Mouse (Mus musculus) lung, postnatal 0 days (tissue): ENCODE data around the gene Dgkz. TPM values are rescaled to one million over a fixed set of nuclear protein-coding genes. Genes with fewer than 3 reads are reported as not detected.

Experiments
- ATAC-seq: fragments of 200-750 bp; cut with Nextera tagmentation; 2 replicates; pipeline ENCODE4 v1.8.0; 2017; ENCODE audit warnings: moderate library complexity
- DNase-seq: peaks from one replicate; pipeline ENCODE4 v3.0.0-alpha.2; 2016; ENCODE audit warnings: low spot score
- H3K27ac ChIP-seq: fragments of 300-500 bp; sonication (generic); 2 replicates; pipeline ENCODE4 v1.5.1; 2014; ENCODE audit warnings: antibody characterized with exemption, mild to moderate bottlenecking, low read length, mixed read lengths
- H3K27me3 ChIP-seq: fragments of 300-500 bp; sonication (generic); replicated peaks from 2 replicates; pipeline ENCODE4 v1.6.1; 2014; ENCODE audit warnings: low read length, mixed read lengths; ENCODE audit not compliant: insufficient read depth
- H3K36me3 ChIP-seq: fragments of 300-500 bp; sonication (generic); 2 replicates; pipeline ENCODE4 v1.6.1; 2014; ENCODE audit warnings: low read length, mixed read lengths; ENCODE audit not compliant: insufficient read depth
- H3K4me1 ChIP-seq: fragments of 300-500 bp; sonication (generic); 2 replicates; pipeline ENCODE4 v1.6.1; 2014; ENCODE audit warnings: antibody characterized with exemption, low read depth, low read length, mixed read lengths; ENCODE audit not compliant: insufficient read depth
- H3K4me2 ChIP-seq: fragments of 300-500 bp; sonication (generic); replicated peaks from 2 replicates; pipeline ENCODE4 v1.6.1; 2014; ENCODE audit warnings: low read depth, mild to moderate bottlenecking, low read length, moderate library complexity, mixed read lengths
- H3K4me3 ChIP-seq: fragments of 300-500 bp; sonication (generic); 2 replicates; pipeline ENCODE4 v1.5.1; 2014; ENCODE audit warnings: low read depth, low read length
- H3K9ac ChIP-seq: fragments of 300-500 bp; sonication (generic); replicated peaks from 2 replicates; pipeline ENCODE4 v1.6.1; 2014; ENCODE audit warnings: low read depth, mild to moderate bottlenecking
- H3K9me3 ChIP-seq: fragments of 300-500 bp; sonication (generic); 2 replicates; pipeline ENCODE4 v1.6.1; 2016; ENCODE audit warnings: low read length, mixed read lengths
- CTCF ChIP-seq: IDR thresholded peaks from 2 replicates; pipeline ENCODE4 v1.5.1; 2016; ENCODE audit warnings: antibody characterized with exemption, mild to moderate bottlenecking
- EP300 ChIP-seq: IDR thresholded peaks from 2 replicates; pipeline ENCODE4 v1.6.1; 2016; ENCODE audit warnings: antibody characterized with exemption, mild to moderate bottlenecking, control low read depth
- WGBS: fragments of 180-500 bp; shearing (Covaris S2); extraction: QIAGEN DNeasy Blood & Tissue Kit; methylation state at CpG from one replicate; pipeline ENCODE4 v1.1.7; 2014; 5-methylcytosine and 5-hydroxymethylcytosine counted together
- polyA plus RNA-seq: library from polyadenylated mRNA; unstranded; fragments of >200 nt; fragmentation: Nextera tagmentation; extraction: Ambion mirVana; gene quantifications from 2 replicates; pipeline ENCODE4 v1.2.1, GENCODE M21; 2015

Dgkz gene
- polyA plus RNA-seq, 1 experiment from 2014 or later, result 50.7 TPM

GRCm38 (mm10) chr2:91931328-91932159 lies 44.1 kb downstream of the Dgkz start:
- Histone ChIP-seq H3K27ac (no peak overlapping the region), H3K36me3 (peaks cover 11% of the 10 kb centered on the region), H3K4me3 (peak overlapping the region; percentile 39), H3K9ac (peak overlapping the region; percentile 32; the same call in 1 of the 2 replicates), H3K27me3 (no peaks in the 10 kb centered on the region), H3K4me1 (peaks cover 13% of the 10 kb centered on the region; the same call in 1 of the 2 replicates), H3K9me3 (no peaks in the 10 kb centered on the region), H3K4me2 (peak overlapping the region; percentile 61)
- ATAC-seq, result peak; percentile 55
- 5% methylated on average over 41 of the region's 50 CpGs for WGBS
- no peak for TF ChIP-seq CTCF
- TF ChIP-seq EP300, result no peak
- DNase-seq, result peak; percentile 63

- TF ChIP-seq EP300, result no peak
- no peak for TF ChIP-seq CTCF
- peaks cover 13% of the 10 kb centered on the region; the same call in 1 of the 2 replicates for H3K4me1 ChIP-seq
- H3K4me2 ChIP-seq, result peak overlapping the region; percentile 61
- H3K27me3 ChIP-seq, result no peaks in the 10 kb centered on the region
- no peaks in the 10 kb centered on the region for H3K9me3 ChIP-seq
- peak overlapping the region; percentile 32; the same call in 1 of the 2 replicates for H3K9ac ChIP-seq
- peaks cover 6% of the 10 kb centered on the region; the same call in 1 of the 2 replicates for H3K36me3 ChIP-seq
- H3K4me3 ChIP-seq, result peak overlapping the region; percentile 39
- WGBS, result 9% methylated on average over 22 of the region's 23 CpGs
- no peak for ATAC-seq
- no peak overlapping the region for H3K27ac ChIP-seq
- peak; percentile 18 for DNase-seq
Measured at GRCm38 (mm10) chr2:91930761-91931291, 44.8 kb downstream of the Dgkz start.

- H3K27ac ChIP-seq, result no peak overlapping the region
- no peaks in the 10 kb centered on the region for H3K9me3 ChIP-seq
- H3K27me3 ChIP-seq, result no peaks in the 10 kb centered on the region; the same call in 1 of the 2 replicates
- DNase-seq, result peak; percentile 79
- peak; percentile 27; the same call in 1 of the 2 replicates for ATAC-seq
- no peak overlapping the region for H3K9ac ChIP-seq
- peaks cover 13% of the 10 kb centered on the region; the same call in 1 of the 2 replicates for H3K4me1 ChIP-seq
- H3K36me3 ChIP-seq, result peaks cover 5% of the 10 kb centered on the region; the same call in 1 of the 2 replicates
- TF ChIP-seq CTCF, result peak; percentile 82
- TF ChIP-seq EP300, result no peak
- H3K4me2 ChIP-seq, result peak overlapping the region; percentile 61
- H3K4me3 ChIP-seq, result no peak overlapping the region
- WGBS, result 15% methylated on average over 12 of the region's 12 CpGs
Measured at GRCm38 (mm10) chr2:91929936-91930335, 45.7 kb downstream of the Dgkz start.

GRCm38 (mm10) chr2:91929455-91929854 lies 46.2 kb downstream of the Dgkz start:
- no peak overlapping the region for H3K4me2 ChIP-seq
- ATAC-seq, result no peak

GRCm38 (mm10) chr2:91928534-91929350 lies 46.9 kb downstream of the Dgkz start:
- DNase-seq, result no peak
- whole genome bisulfite sequencing, result 72% methylated on average over 23 of the region's 23 CpGs
- no peak overlapping the region for H3K4me2 ChIP-seq
- no peak overlapping the region for H3K4me3 ChIP-seq
- TF ChIP-seq CTCF (no peak), EP300 (no peak)
- H3K9ac ChIP-seq, result no peak overlapping the region
- H3K36me3 ChIP-seq, result no peaks in the 10 kb centered on the region
- no peak for ATAC-seq
- H3K27ac ChIP-seq, result no peak overlapping the region
- H3K4me1 ChIP-seq, result peaks cover 14% of the 10 kb centered on the region; the same call in 1 of the 2 replicates
- H3K9me3 ChIP-seq, result no peaks in the 10 kb centered on the region
- peaks cover 3% of the 10 kb centered on the region; the same call in 1 of the 2 replicates for H3K27me3 ChIP-seq

More at GRCm38 (mm10) chr2:91929455-91929854, 46.2 kb downstream of the Dgkz start:
- Histone ChIP-seq H3K27ac (no peak overlapping the region), H3K4me3 (no peak overlapping the region), H3K27me3 (no peaks in the 10 kb centered on the region; the same call in 1 of the 2 replicates), H3K9ac (no peak overlapping the region), H3K36me3 (0 out of 2 replicates have a peak, but pooled peaks cover under 1% of the 10 kb centered on the region), H3K4me1 (peaks cover 13% of the 10 kb centered on the region; the same call in 1 of the 2 replicates), H3K9me3 (no peaks in the 10 kb centered on the region)
- DNase-seq, result no peak
- TF ChIP-seq EP300 (no peak), CTCF (no peak)
- WGBS, result 57% methylated on average over 3 of the region's 3 CpGs
